Mouse (Mus musculus): ENCODE data around the gene Fbxo47.

DNA sequence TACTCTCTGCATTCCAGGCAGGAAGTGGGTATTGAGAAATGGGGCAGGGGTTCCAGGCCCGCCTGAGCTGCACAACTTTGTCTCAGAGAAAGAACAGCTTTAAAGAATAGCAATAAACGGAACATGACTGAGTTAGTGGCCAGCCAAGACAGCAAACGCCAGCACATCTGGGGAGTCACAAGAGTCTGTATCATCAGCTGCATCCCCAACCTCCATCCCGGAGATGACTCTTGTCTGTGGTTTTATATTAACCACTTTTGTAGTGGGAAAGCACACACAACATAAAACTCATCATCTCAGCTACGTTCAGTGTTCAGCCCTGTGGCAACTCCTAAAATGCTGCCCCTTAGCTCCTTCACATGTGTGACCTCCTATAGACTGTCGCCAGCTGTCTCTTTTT is 17.9 kb upstream of the Fbxo47 start:
- TF ChIP-seq CTCF (IDR thresholded peaks at IDR 0.05) (no peak), EP300 (IDR thresholded peaks at IDR 0.05) (no peak)

All from lung, postnatal 0 days (tissue).